Mouse (Mus musculus): ENCODE measurements at regions not wholly inside any gene's neighbourhood (a gene's known extent, or its start where the extent isn't known, plus 50 kb on each side); places are given as distances from the start of the nearest gene placed in this dataset.
A peak's percentile ranks its signal among the peaks of the same experiment; 100 is the strongest.

GRCm38 (mm10) chr14:100415099-100415498 is 130.6 kb upstream of the Klf12 start:
- ATAC-seq (ENCODE audit: low FRiP score), result no peak
- H3K4me1 ChIP-seq (ENCODE audit: control insufficient read depth, insufficient read depth, low read length), result no peaks in the 10 kb centered on the region
- no peak overlapping the region for H3K9ac ChIP-seq (ENCODE audit: low read length)
- H3K27me3 ChIP-seq (ENCODE audit: control insufficient read depth, insufficient read depth, low read length), result no peaks in the 10 kb centered on the region
- H3K4me3 ChIP-seq (ENCODE audit: low read depth, low read length), result no peak overlapping the region
- WGBS, result 70% methylated on average over 4 of the region's 4 CpGs
- H3K9me3 ChIP-seq (ENCODE audit: control insufficient read depth, low read length), result no peaks in the 10 kb centered on the region
- no peaks in the 10 kb centered on the region for H3K36me3 ChIP-seq (ENCODE audit: control insufficient read depth, insufficient read depth, low read length)
- no peak overlapping the region for H3K4me2 ChIP-seq
- H3K27ac ChIP-seq (ENCODE audit: low read depth, low read length), result no peak overlapping the region
- no peak for DNase-seq (ENCODE audit: low spot score, missing footprints)

GRCm38 (mm10) chr14:100412211-100412610 is 127.7 kb upstream of the Klf12 start:
- Histone ChIP-seq H3K4me2 (no peak overlapping the region), H3K4me1 (ENCODE audit: control insufficient read depth, insufficient read depth, low read length) (no peaks in the 10 kb centered on the region), H3K27ac (ENCODE audit: low read depth, low read length) (no peak overlapping the region), H3K9me3 (ENCODE audit: control insufficient read depth, low read length) (no peaks in the 10 kb centered on the region), H3K9ac (ENCODE audit: low read length) (no peak overlapping the region), H3K36me3 (ENCODE audit: control insufficient read depth, insufficient read depth, low read length) (no peaks in the 10 kb centered on the region), H3K27me3 (ENCODE audit: control insufficient read depth, insufficient read depth, low read length) (no peaks in the 10 kb centered on the region), H3K4me3 (ENCODE audit: low read depth, low read length) (no peak overlapping the region)
- ATAC-seq (ENCODE audit: low FRiP score) (no peak), DNase-seq (ENCODE audit: low spot score, missing footprints) (no peak)
- 91% methylated on average over 1 of the region's 1 CpGs for WGBS

DNA sequence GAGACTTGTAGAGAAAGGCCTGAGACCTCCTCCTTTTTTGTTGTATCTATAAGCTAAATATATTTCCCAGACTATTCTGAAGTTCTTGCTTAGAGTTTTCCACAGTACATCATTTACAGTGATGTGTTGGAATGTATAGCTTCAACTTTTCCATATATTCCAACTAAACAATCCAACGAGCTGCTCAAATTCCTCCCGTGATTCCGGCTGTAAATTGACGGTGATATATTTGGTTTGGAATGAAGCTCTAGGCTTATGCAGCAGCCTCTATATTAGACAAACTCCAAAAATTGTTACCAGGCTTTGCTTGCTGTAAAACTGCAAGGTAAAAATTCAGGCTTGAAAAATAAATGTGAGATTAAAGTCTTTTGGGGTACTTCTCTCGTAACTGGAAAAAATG is 112.7 kb upstream of the Klf12 start:
- no peak overlapping the region for H3K9ac ChIP-seq (ENCODE audit: low read length)
- H3K36me3 ChIP-seq (ENCODE audit: control insufficient read depth, insufficient read depth, low read length), result no peaks in the 10 kb centered on the region
- H3K27me3 ChIP-seq (ENCODE audit: control insufficient read depth, insufficient read depth, low read length), result no peaks in the 10 kb centered on the region
- no peak overlapping the region for H3K27ac ChIP-seq (ENCODE audit: low read depth, low read length)
- H3K9me3 ChIP-seq (ENCODE audit: control insufficient read depth, low read length), result no peaks in the 10 kb centered on the region
- H3K4me2 ChIP-seq, result no peak overlapping the region
- DNase-seq (ENCODE audit: low spot score, missing footprints) (no peak), ATAC-seq (ENCODE audit: low FRiP score) (no peak)
- H3K4me1 ChIP-seq (ENCODE audit: control insufficient read depth, insufficient read depth, low read length), result no peaks in the 10 kb centered on the region
- no peak overlapping the region for H3K4me3 ChIP-seq (ENCODE audit: low read depth, low read length)
- 92% methylated on average over 5 of the region's 5 CpGs for WGBS

GRCm38 (mm10) chr14:100375218-100375983 is 90.9 kb upstream of the Klf12 start:
- H3K4me3 ChIP-seq (ENCODE audit: low read depth, low read length), result peak overlapping the region; percentile 3; the same call in 1 of the 2 replicates
- H3K9me3 ChIP-seq (ENCODE audit: control insufficient read depth, low read length), result no peaks in the 10 kb centered on the region
- peak overlapping the region; percentile 14 for H3K9ac ChIP-seq (ENCODE audit: low read length)
- DNase-seq (ENCODE audit: low spot score, missing footprints) (peak; percentile 91), ATAC-seq (ENCODE audit: low FRiP score) (peak; percentile 83)
- H3K27ac ChIP-seq (ENCODE audit: low read depth, low read length), result peak overlapping the region; percentile 52
- no peaks in the 10 kb centered on the region for H3K27me3 ChIP-seq (ENCODE audit: control insufficient read depth, insufficient read depth, low read length)
- peak overlapping the region; percentile 27 for H3K4me2 ChIP-seq
- no peaks in the 10 kb centered on the region for H3K36me3 ChIP-seq (ENCODE audit: control insufficient read depth, insufficient read depth, low read length)
- WGBS, result 29% methylated on average over 8 of the region's 8 CpGs
- H3K4me1 ChIP-seq (ENCODE audit: control insufficient read depth, insufficient read depth, low read length), result peaks cover 4% of the 10 kb centered on the region; the same call in 1 of the 2 replicates

- ATAC-seq (ENCODE audit: low FRiP score), result peak; percentile 94
- DNase-seq (ENCODE audit: low spot score, missing footprints), result peak; percentile 89
- Histone ChIP-seq H3K27me3 (ENCODE audit: control insufficient read depth, insufficient read depth, low read length) (no peaks in the 10 kb centered on the region), H3K4me2 (peak overlapping the region; percentile 27), H3K9ac (ENCODE audit: low read length) (peak overlapping the region; percentile 14), H3K4me3 (ENCODE audit: low read depth, low read length) (peak overlapping the region; percentile 3; the same call in 1 of the 2 replicates), H3K4me1 (ENCODE audit: control insufficient read depth, insufficient read depth, low read length) (peaks cover 4% of the 10 kb centered on the region; the same call in 1 of the 2 replicates), H3K9me3 (ENCODE audit: control insufficient read depth, low read length) (no peaks in the 10 kb centered on the region), H3K36me3 (ENCODE audit: control insufficient read depth, insufficient read depth, low read length) (no peaks in the 10 kb centered on the region), H3K27ac (ENCODE audit: low read depth, low read length) (no peak overlapping the region)
- WGBS, result 29% methylated on average over 18 of the region's 18 CpGs
These were observed 90.2 kb upstream of the Klf12 start for GRCm38 (mm10) chr14:100374494-100375217.

- no peaks in the 10 kb centered on the region for H3K27me3 ChIP-seq (ENCODE audit: control insufficient read depth, insufficient read depth, low read length)
- DNase-seq (ENCODE audit: low spot score, missing footprints), result peak; percentile 12
These were observed 81.9 kb upstream of the Klf12 start for GRCm38 (mm10) chr14:100366234-100366864.

DNA sequence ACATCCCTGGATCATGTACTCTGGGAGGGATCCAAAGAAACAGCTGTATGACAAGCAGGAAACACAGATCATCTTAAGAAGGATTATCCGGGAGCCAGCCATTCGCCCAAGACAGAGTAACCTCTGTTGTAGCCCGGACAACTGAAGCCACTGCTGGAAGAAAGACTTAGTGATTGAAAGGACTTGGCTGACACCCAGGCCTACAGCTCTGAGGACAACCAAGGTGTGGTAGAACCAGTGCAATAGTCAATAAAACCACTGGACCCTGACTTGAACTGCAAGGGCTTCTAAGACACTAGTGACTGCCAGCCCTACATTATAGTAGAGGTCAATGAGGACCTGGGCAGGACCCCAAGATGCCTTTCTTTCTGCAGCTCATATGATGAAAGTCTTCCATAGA is 78.3 kb upstream of the Klf12 start:
- no peak overlapping the region for H3K9ac ChIP-seq (ENCODE audit: low read length)
- DNase-seq (ENCODE audit: low spot score, missing footprints) (peak; percentile 37), ATAC-seq (ENCODE audit: low FRiP score) (no peak)
- whole genome bisulfite sequencing, result 59% methylated on average over 3 of the region's 3 CpGs
- H3K36me3 ChIP-seq (ENCODE audit: control insufficient read depth, insufficient read depth, low read length), result no peaks in the 10 kb centered on the region
- no peak overlapping the region for H3K4me3 ChIP-seq (ENCODE audit: low read depth, low read length)
- no peaks in the 10 kb centered on the region for H3K27me3 ChIP-seq (ENCODE audit: control insufficient read depth, insufficient read depth, low read length)
- H3K9me3 ChIP-seq (ENCODE audit: control insufficient read depth, low read length), result no peaks in the 10 kb centered on the region
- no peak overlapping the region for H3K27ac ChIP-seq (ENCODE audit: low read depth, low read length)
- H3K4me2 ChIP-seq, result no peak overlapping the region
- H3K4me1 ChIP-seq (ENCODE audit: control insufficient read depth, insufficient read depth, low read length), result no peaks in the 10 kb centered on the region

More at GRCm38 (mm10) chr14:100366234-100366864, 81.9 kb upstream of the Klf12 start:
- ATAC-seq (ENCODE audit: low FRiP score), result no peak
- Histone ChIP-seq H3K9ac (ENCODE audit: low read length) (no peak overlapping the region), H3K9me3 (ENCODE audit: control insufficient read depth, low read length) (no peaks in the 10 kb centered on the region), H3K27ac (ENCODE audit: low read depth, low read length) (no peak overlapping the region), H3K4me2 (no peak overlapping the region), H3K4me3 (ENCODE audit: low read depth, low read length) (no peak overlapping the region), H3K4me1 (ENCODE audit: control insufficient read depth, insufficient read depth, low read length) (no peaks in the 10 kb centered on the region), H3K36me3 (ENCODE audit: control insufficient read depth, insufficient read depth, low read length) (no peaks in the 10 kb centered on the region)
- 86% methylated on average over 5 of the region's 5 CpGs for WGBS

DNA sequence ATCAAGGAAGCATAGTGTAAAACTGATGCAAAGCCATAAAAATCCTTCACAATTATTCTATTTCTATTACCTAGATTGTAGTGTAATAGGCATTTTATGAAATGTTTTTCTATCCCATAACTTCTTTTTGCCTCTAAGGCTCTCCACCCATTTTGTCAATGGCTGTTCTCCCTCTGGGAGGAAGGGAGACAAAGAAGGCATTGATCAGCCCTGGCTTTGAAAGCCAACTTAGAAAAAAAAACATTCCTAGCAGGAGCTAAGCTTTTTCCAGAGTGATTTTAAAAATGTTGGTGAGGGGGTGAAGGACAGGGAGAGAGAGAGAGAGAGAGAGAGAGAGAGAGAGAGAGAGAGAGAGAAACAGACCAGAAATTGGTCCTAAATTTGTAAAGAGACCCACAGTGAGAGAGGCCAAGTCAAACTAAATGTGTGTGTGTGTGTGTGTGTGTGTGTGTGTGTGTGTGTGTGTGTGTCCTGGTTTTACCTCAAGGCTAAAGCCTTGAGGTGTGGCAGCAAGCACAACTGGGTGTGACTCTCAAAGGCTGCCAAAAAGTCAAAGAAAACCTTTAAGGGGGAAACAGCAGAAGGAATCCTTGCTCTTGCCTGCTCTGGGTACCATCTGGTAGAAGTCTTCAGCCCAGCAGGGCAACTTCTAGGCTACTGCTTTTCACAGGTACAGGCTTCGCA is 77.0 kb upstream of the Klf12 start:
- H3K27ac ChIP-seq (ENCODE audit: low read depth, low read length), result no peak overlapping the region
- no peak overlapping the region for H3K4me3 ChIP-seq (ENCODE audit: low read depth, low read length)
- DNase-seq (ENCODE audit: low spot score, missing footprints), result peak; percentile 62
- no peaks in the 10 kb centered on the region for H3K27me3 ChIP-seq (ENCODE audit: control insufficient read depth, insufficient read depth, low read length)
- no peaks in the 10 kb centered on the region for H3K9me3 ChIP-seq (ENCODE audit: control insufficient read depth, low read length)
- no peak overlapping the region for H3K9ac ChIP-seq (ENCODE audit: low read length)
- no peaks in the 10 kb centered on the region for H3K4me1 ChIP-seq (ENCODE audit: control insufficient read depth, insufficient read depth, low read length)
- peak; percentile 41; the same call in 1 of the 2 replicates for ATAC-seq (ENCODE audit: low FRiP score)
- 40% methylated on average over 1 of the region's 1 CpGs for WGBS
- H3K36me3 ChIP-seq (ENCODE audit: control insufficient read depth, insufficient read depth, low read length), result no peaks in the 10 kb centered on the region
- H3K4me2 ChIP-seq, result no peak overlapping the region

Measured in midbrain, embryonic 11.5 days (tissue).